Mouse (Mus musculus): ENCODE results near the gene Rhbdl3. TPM values are rescaled to one million over a fixed set of nuclear protein-coding genes. Genes with fewer than 3 reads are reported as not detected.
"Not testable (repeated sequence)": the region's sequence is repeated elsewhere in the genome, so short reads cannot be mapped to it uniquely, and the experiment has no call there.

The Rhbdl3 gene
- polyA plus RNA-seq, 1 experiment from 2014 or later = 4.2 TPM

GRCm38 (mm10) chr11:80377712-80378451, 77.2 kb downstream of the Rhbdl3 start, which contains the start of gene 5730455P16Rik:
5730455P16Rik (minus strand) TSS chr11:80378034.
- peak; percentile 87 for ATAC-seq
- H3K4me2 ChIP-seq (ENCODE audit: low read length) = peak within 1 kb of the TSS; percentile 76
- H3K4me3 ChIP-seq (ENCODE audit: low read length) = peak within 1 kb of the TSS; percentile 79
- peaks cover 7% of the 10 kb centered on the region for H3K4me1 ChIP-seq (ENCODE audit: control insufficient read depth, insufficient read depth, low read depth, low read length)
- no peaks in the 10 kb centered on the region for H3K9me3 ChIP-seq (ENCODE audit: control insufficient read depth, low read length)
- peak within 1 kb of the TSS; percentile 96 for H3K9ac ChIP-seq (ENCODE audit: low read depth, low read length)
- no peaks in the 10 kb centered on the region for H3K27me3 ChIP-seq (replicated peaks; ENCODE audit: control insufficient read depth, insufficient read depth, low read length)
- H3K27ac ChIP-seq (ENCODE audit: low read depth, low read length) = peak within 1 kb of the TSS; percentile 92
- no peaks in the 10 kb centered on the region; the same call in 1 of the 2 replicates for H3K36me3 ChIP-seq (ENCODE audit: control insufficient read depth, insufficient read depth, low read length)
- 2% methylated on average over 30 of the region's 43 CpGs for WGBS

DNA sequence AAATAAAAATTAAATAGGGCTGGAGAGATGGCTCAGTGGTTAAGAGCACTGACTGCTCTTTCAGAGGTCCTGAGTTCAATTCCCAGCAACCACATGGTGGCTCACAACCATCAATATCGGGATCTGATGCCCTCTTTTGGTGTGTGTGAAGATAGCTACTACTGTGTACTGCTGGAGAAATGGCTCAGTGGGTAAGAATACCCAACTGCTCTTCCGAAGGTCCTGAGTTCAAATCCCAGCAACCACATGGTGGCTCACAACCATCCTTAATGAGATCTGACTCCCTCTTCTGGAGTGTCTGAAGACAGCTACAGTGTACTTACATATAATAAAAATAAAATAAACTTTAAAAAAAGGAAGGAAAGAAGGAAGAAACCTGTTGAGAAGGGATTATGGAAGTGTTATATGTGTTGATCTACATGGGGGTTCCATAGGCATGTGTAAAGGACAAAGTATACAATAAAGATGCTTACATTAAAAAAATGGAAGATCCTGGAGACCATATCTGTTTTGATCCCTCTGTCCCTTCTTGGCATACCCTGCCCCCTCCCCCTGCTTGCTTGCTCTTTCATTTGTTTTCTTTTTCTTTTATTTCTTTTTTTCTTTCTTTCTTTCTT, 77.8 kb downstream of the Rhbdl3 start:
- H3K9me3 ChIP-seq (ENCODE audit: control insufficient read depth, low read length); ATAC-seq; H3K4me1 ChIP-seq (ENCODE audit: control insufficient read depth, insufficient read depth, low read depth, low read length); H3K36me3 ChIP-seq (ENCODE audit: control insufficient read depth, insufficient read depth, low read length); H3K27me3 ChIP-seq (replicated peaks; ENCODE audit: control insufficient read depth, insufficient read depth, low read length): not testable (repeated sequence)
- Histone ChIP-seq H3K4me3 (ENCODE audit: low read length) (peak overlapping the region; percentile 79), H3K4me2 (ENCODE audit: low read length) (peak overlapping the region; percentile 76), H3K9ac (ENCODE audit: low read depth, low read length) (peak overlapping the region; percentile 96), H3K27ac (ENCODE audit: low read depth, low read length) (peak overlapping the region; percentile 92)
- 55% methylated on average over 2 of the region's 2 CpGs for WGBS

DNA sequence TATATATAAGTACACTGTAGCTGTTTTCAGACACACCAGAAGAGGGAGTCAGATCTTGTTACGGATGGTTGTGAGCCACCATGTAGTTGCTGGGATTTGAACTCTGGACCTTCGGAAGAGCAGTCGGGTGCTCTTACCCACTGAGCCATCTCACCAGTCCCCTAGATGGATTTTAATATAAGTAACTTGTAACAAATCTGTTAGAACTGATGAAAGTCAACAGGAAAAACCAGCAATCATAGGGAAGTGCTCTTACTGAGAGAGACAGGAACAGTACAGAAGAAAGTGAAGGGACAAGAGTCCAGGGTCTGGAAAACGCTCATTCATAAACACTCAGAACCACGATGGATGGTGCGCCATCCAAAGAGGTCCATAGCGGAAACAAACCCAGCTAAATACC, 78.5 kb downstream of the Rhbdl3 start:
- H3K4me2 ChIP-seq (ENCODE audit: low read length) = not testable (repeated sequence)
- 94% methylated on average over 7 of the region's 7 CpGs for WGBS

DNA sequence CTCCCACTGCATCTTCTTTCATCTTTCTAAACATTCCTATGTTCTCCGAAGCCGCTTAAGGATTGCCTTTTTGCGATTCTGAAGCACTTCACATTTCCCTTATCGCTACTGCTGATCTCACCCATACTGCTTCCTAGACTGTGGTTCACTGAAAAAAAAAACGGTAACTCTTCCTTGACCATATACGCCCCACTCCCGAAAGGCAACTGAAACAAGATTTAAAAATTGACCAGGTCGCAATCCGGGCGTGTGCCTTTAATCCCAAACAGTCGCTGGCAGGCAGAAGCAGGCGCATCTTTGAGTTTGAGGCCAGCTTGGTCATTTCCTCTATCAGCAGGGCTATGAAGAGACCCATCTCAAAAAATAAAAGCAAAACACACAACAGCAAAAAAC, 81.9 kb downstream of the Rhbdl3 start:
- Histone ChIP-seq H3K9me3 (ENCODE audit: control insufficient read depth, low read length) (no peaks in the 10 kb centered on the region), H3K9ac (ENCODE audit: low read depth, low read length) (peak overlapping the region; percentile 74), H3K27me3 (replicated peaks; ENCODE audit: control insufficient read depth, insufficient read depth, low read length) (no peaks in the 10 kb centered on the region), H3K36me3 (ENCODE audit: control insufficient read depth, insufficient read depth, low read length) (no peaks in the 10 kb centered on the region), H3K4me3 (ENCODE audit: low read length) (peak overlapping the region; percentile 90), H3K27ac (ENCODE audit: low read depth, low read length) (peak overlapping the region; percentile 94), H3K4me2 (ENCODE audit: low read length) (peak overlapping the region; percentile 82), H3K4me1 (ENCODE audit: control insufficient read depth, insufficient read depth, low read depth, low read length) (peaks cover 29% of the 10 kb centered on the region)
- WGBS = 8% methylated on average over 12 of the region's 12 CpGs
- ATAC-seq = peak; percentile 32; the same call in 1 of the 2 replicates

More for the DNA sequence above, 78.5 kb downstream of the Rhbdl3 start:
- H3K4me1 ChIP-seq (ENCODE audit: control insufficient read depth, insufficient read depth, low read depth, low read length); H3K9me3 ChIP-seq (ENCODE audit: control insufficient read depth, low read length); H3K36me3 ChIP-seq (ENCODE audit: control insufficient read depth, insufficient read depth, low read length); H3K4me3 ChIP-seq (ENCODE audit: low read length); H3K27ac ChIP-seq (ENCODE audit: low read depth, low read length); H3K9ac ChIP-seq (ENCODE audit: low read depth, low read length); H3K27me3 ChIP-seq (replicated peaks; ENCODE audit: control insufficient read depth, insufficient read depth, low read length); ATAC-seq: not testable (repeated sequence)

- Histone ChIP-seq H3K4me1 (ENCODE audit: control insufficient read depth, insufficient read depth, low read depth, low read length) (peaks cover 31% of the 10 kb centered on the region), H3K4me3 (ENCODE audit: low read length) (peak within 1 kb of the TSS; percentile 90), H3K27me3 (replicated peaks; ENCODE audit: control insufficient read depth, insufficient read depth, low read length) (no peaks in the 10 kb centered on the region), H3K27ac (ENCODE audit: low read depth, low read length) (peak within 1 kb of the TSS; percentile 94), H3K36me3 (ENCODE audit: control insufficient read depth, insufficient read depth, low read length) (peaks cover 3% of the 10 kb centered on the region), H3K9ac (ENCODE audit: low read depth, low read length) (peak within 1 kb of the TSS; percentile 86), H3K4me2 (ENCODE audit: low read length) (peak within 1 kb of the TSS; percentile 97), H3K9me3 (ENCODE audit: control insufficient read depth, low read length) (no peaks in the 10 kb centered on the region)
- ATAC-seq = peak; percentile 95
- WGBS = under 1% methylated on average over 33 of the region's 33 CpGs
Measured at GRCm38 (mm10) chr11:80383019-80383625, 82.4 kb downstream of the Rhbdl3 start, which contains the start of gene Zfp207. Zfp207 (plus strand) TSS chr11:80383279.

- H3K27me3 ChIP-seq (replicated peaks; ENCODE audit: control insufficient read depth, insufficient read depth, low read length) = no peaks in the 10 kb centered on the region
- peak overlapping the region; percentile 86 for H3K9ac ChIP-seq (ENCODE audit: low read depth, low read length)
- peaks cover 7% of the 10 kb centered on the region for H3K36me3 ChIP-seq (ENCODE audit: control insufficient read depth, insufficient read depth, low read length)
- H3K4me3 ChIP-seq (ENCODE audit: low read length) = peak overlapping the region; percentile 90
- no peak for ATAC-seq
- H3K4me2 ChIP-seq (ENCODE audit: low read length) = peak overlapping the region; percentile 23; the same call in 1 of the 2 replicates
- H3K9me3 ChIP-seq (ENCODE audit: control insufficient read depth, low read length) = no peaks in the 10 kb centered on the region
- H3K4me1 ChIP-seq (ENCODE audit: control insufficient read depth, insufficient read depth, low read depth, low read length) = peaks cover 31% of the 10 kb centered on the region
- WGBS = under 1% methylated on average over 20 of the region's 20 CpGs
- H3K27ac ChIP-seq (ENCODE audit: low read depth, low read length) = peak overlapping the region; percentile 94
Measured at GRCm38 (mm10) chr11:80383626-80384046, 82.9 kb downstream of the Rhbdl3 start.

- H3K9me3 ChIP-seq (ENCODE audit: control insufficient read depth, low read length) = no peaks in the 10 kb centered on the region
- peaks cover 31% of the 10 kb centered on the region for H3K4me1 ChIP-seq (ENCODE audit: control insufficient read depth, insufficient read depth, low read depth, low read length)
- H3K27me3 ChIP-seq (replicated peaks; ENCODE audit: control insufficient read depth, insufficient read depth, low read length) = no peaks in the 10 kb centered on the region
- H3K9ac ChIP-seq (ENCODE audit: low read depth, low read length) = peak overlapping the region; percentile 57
- peak overlapping the region; percentile 90 for H3K4me3 ChIP-seq (ENCODE audit: low read length)
- no peak for ATAC-seq
- H3K4me2 ChIP-seq (ENCODE audit: low read length) = peak overlapping the region; percentile 97
- no peak overlapping the region for H3K27ac ChIP-seq (ENCODE audit: low read depth, low read length)
- H3K36me3 ChIP-seq (ENCODE audit: control insufficient read depth, insufficient read depth, low read length) = peaks cover 11% of the 10 kb centered on the region
Measured at GRCm38 (mm10) chr11:80384461-80384860, 83.7 kb downstream of the Rhbdl3 start.

GRCm38 (mm10) chr11:80385055-80385454, 84.3 kb downstream of the Rhbdl3 start:
- peak overlapping the region; percentile 57 for H3K9ac ChIP-seq (ENCODE audit: low read depth, low read length)
- peaks cover 31% of the 10 kb centered on the region for H3K4me1 ChIP-seq (ENCODE audit: control insufficient read depth, insufficient read depth, low read depth, low read length)
- 41% methylated on average over 4 of the region's 4 CpGs for WGBS

GRCm38 (mm10) chr11:80386790-80387189, 86.1 kb downstream of the Rhbdl3 start:
- peaks cover 31% of the 10 kb centered on the region for H3K4me1 ChIP-seq (ENCODE audit: control insufficient read depth, insufficient read depth, low read depth, low read length)
- peaks cover 20% of the 10 kb centered on the region for H3K36me3 ChIP-seq (ENCODE audit: control insufficient read depth, insufficient read depth, low read length)
- ATAC-seq = no peak
- no peak overlapping the region for H3K9ac ChIP-seq (ENCODE audit: low read depth, low read length)
- H3K27me3 ChIP-seq (replicated peaks; ENCODE audit: control insufficient read depth, insufficient read depth, low read length) = no peaks in the 10 kb centered on the region
- 72% methylated on average over 2 of the region's 2 CpGs for WGBS
- H3K4me3 ChIP-seq (ENCODE audit: low read length) = no peak overlapping the region
- no peaks in the 10 kb centered on the region for H3K9me3 ChIP-seq (ENCODE audit: control insufficient read depth, low read length)
- peak overlapping the region; percentile 97; the same call in 1 of the 2 replicates for H3K4me2 ChIP-seq (ENCODE audit: low read length)
- no peak overlapping the region for H3K27ac ChIP-seq (ENCODE audit: low read depth, low read length)

More at GRCm38 (mm10) chr11:80385055-80385454, 84.3 kb downstream of the Rhbdl3 start:
- H3K4me3 ChIP-seq (ENCODE audit: low read length) = peak overlapping the region; percentile 90
- ATAC-seq = no peak
- peaks cover 13% of the 10 kb centered on the region for H3K36me3 ChIP-seq (ENCODE audit: control insufficient read depth, insufficient read depth, low read length)
- no peak overlapping the region for H3K27ac ChIP-seq (ENCODE audit: low read depth, low read length)
- no peaks in the 10 kb centered on the region for H3K9me3 ChIP-seq (ENCODE audit: control insufficient read depth, low read length)
- H3K4me2 ChIP-seq (ENCODE audit: low read length) = peak overlapping the region; percentile 97
- H3K27me3 ChIP-seq (replicated peaks; ENCODE audit: control insufficient read depth, insufficient read depth, low read length) = no peaks in the 10 kb centered on the region

All from hindbrain, embryonic 16.5 days (tissue).